10 mouse cellular contexts compared by ENCODE assay signal in the genomic region with DNA sequence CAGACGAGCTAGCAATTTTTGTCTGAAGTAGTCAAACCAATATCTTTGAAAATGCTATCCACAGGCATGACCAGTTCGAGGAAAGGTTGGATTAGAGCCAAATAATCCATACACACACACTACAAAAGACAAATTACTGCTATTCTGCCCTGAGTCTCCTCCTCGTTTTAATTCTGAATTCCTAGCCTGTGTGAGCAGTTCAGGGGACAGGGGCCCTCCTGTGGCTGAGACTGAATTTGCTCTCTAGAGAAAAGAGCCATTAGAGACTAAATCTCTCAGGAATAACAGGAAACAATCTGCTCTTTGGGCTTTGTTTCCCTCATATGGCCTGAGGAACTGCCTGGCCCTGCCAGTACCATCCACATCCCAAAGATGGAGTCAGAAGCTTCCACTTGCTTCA. TPM values are rescaled to one million over a fixed set of nuclear protein-coding genes. Genes with fewer than 3 reads are reported as not detected.
DNase-seq lines count a peak whose midpoint lies in the region; ATAC-seq and TF ChIP-seq lines count a peak whose summit lies in the region.
"Had no signal": no experiment of that assay in that cellular context is flagged by ENCODE, and none has a peak within 500 bp of the region (broad histone marks: within the 10 kb centered on the region; RNA-seq: fewer than 3 reads in every experiment).

No protein-coding gene starts in this region.

- H3K9ac ChIP-seq in kidney, embryonic 15.5 days = no peak overlapping the region
- H3K9ac ChIP-seq in midbrain, postnatal 0 days (replicated peaks; ENCODE audit: low read length, poor library complexity, severe bottlenecking) = no peak overlapping the region
- H3K9ac ChIP-seq in midbrain, embryonic 15.5 days = no peak overlapping the region
- no peak overlapping the region for H3K9ac ChIP-seq in forebrain, embryonic 12.5 days

- peaks cover 38% of the 10 kb centered on the region for H3K27me3 ChIP-seq in kidney, embryonic 15.5 days
- H3K27me3 ChIP-seq in midbrain, postnatal 0 days (ENCODE audit: insufficient read depth, low read length) = no peaks in the 10 kb centered on the region; the same call in 1 of the 2 replicates
- peaks cover 26% of the 10 kb centered on the region for H3K27me3 ChIP-seq in midbrain, embryonic 15.5 days (replicated peaks)
- H3K27me3 ChIP-seq in forebrain, embryonic 12.5 days = peaks cover 50% of the 10 kb centered on the region

- H3K4me1 ChIP-seq in kidney, embryonic 15.5 days = peaks cover 20% of the 10 kb centered on the region
- H3K4me1 ChIP-seq in midbrain, postnatal 0 days (ENCODE audit: insufficient read depth, low read length) = peaks cover 10% of the 10 kb centered on the region; the same call in 1 of the 2 replicates
- peaks cover 29% of the 10 kb centered on the region for H3K4me1 ChIP-seq in midbrain, embryonic 15.5 days
- H3K4me1 ChIP-seq in forebrain, embryonic 12.5 days = peaks cover 36% of the 10 kb centered on the region

- ATAC-seq in kidney, embryonic 15.5 days (replicated peaks; ENCODE audit: low FRiP score) = no peak
- no peak for ATAC-seq in midbrain, postnatal 0 days (ENCODE audit: low FRiP score)
- ATAC-seq in midbrain, embryonic 15.5 days (replicated peaks) = no peak
- ATAC-seq in forebrain, embryonic 12.5 days (ENCODE audit: low FRiP score) = no peak
- ATAC-seq in megakaryocyte, adult 5-6 weeks (ENCODE audit: poor library complexity, severe bottlenecking) = no peak

- 50% methylated on average over 3 of the region's 3 CpGs for WGBS in kidney, embryonic 15.5 days
- WGBS in midbrain, postnatal 0 days = 30% methylated on average over 3 of the region's 3 CpGs
- 31% methylated on average over 3 of the region's 3 CpGs for WGBS in midbrain, embryonic 15.5 days
- WGBS in forebrain, embryonic 12.5 days = 48% methylated on average over 3 of the region's 3 CpGs

- DNase-seq in kidney, adult 9 months = peak; percentile 28
- DNase-seq in midbrain, postnatal 0 days (ENCODE audit: low spot score) = peak; percentile 59
- peak; percentile 42 for DNase-seq in naive thymus-derived CD4-positive, alpha-beta T cell, adult 2 months (ENCODE audit: low read depth)
- DNase-seq: cerebellum, adult 8-10 months; gastrocnemius, postnatal 10 days; thymus, postnatal 4 days had no signal

- no peak overlapping the region for H3K27ac ChIP-seq in kidney, embryonic 15.5 days
- no peak overlapping the region for H3K27ac ChIP-seq in midbrain, postnatal 0 days (ENCODE audit: low read depth, low read length)
- H3K27ac ChIP-seq in midbrain, embryonic 15.5 days = no peak overlapping the region
- 0 out of 2 replicates have a peak overlapping the region, but pooled peaks have one; percentile 36 for H3K27ac ChIP-seq in forebrain, embryonic 12.5 days

- H3K9me3 ChIP-seq in kidney, embryonic 15.5 days (replicated peaks) = no peaks in the 10 kb centered on the region
- H3K9me3 ChIP-seq in midbrain, postnatal 0 days (ENCODE audit: low read length) = no peaks in the 10 kb centered on the region
- no peaks in the 10 kb centered on the region for H3K9me3 ChIP-seq in midbrain, embryonic 15.5 days
- no peaks in the 10 kb centered on the region for H3K9me3 ChIP-seq in forebrain, embryonic 12.5 days

- no peaks in the 10 kb centered on the region for H3K36me3 ChIP-seq in kidney, embryonic 15.5 days
- no peaks in the 10 kb centered on the region for H3K36me3 ChIP-seq in midbrain, postnatal 0 days (ENCODE audit: insufficient read depth, low read length)
- H3K36me3 ChIP-seq in midbrain, embryonic 15.5 days (replicated peaks) = no peaks in the 10 kb centered on the region
- no peaks in the 10 kb centered on the region for H3K36me3 ChIP-seq in forebrain, embryonic 12.5 days (replicated peaks)

- H3K4me3 ChIP-seq in kidney, embryonic 15.5 days (replicated peaks) = no peak overlapping the region
- no peak overlapping the region for H3K4me3 ChIP-seq in midbrain, postnatal 0 days (ENCODE audit: low read depth, low read length)
- H3K4me3 ChIP-seq in midbrain, embryonic 15.5 days = no peak overlapping the region
- H3K4me3 ChIP-seq in forebrain, embryonic 12.5 days (replicated peaks) = no peak overlapping the region

- TF ChIP-seq CTCF in midbrain, postnatal 0 days (IDR thresholded peaks at IDR 0.05) = peak; percentile 79

- no peak overlapping the region for H3K4me2 ChIP-seq in kidney, embryonic 15.5 days
- no peak overlapping the region for H3K4me2 ChIP-seq in midbrain, postnatal 0 days (ENCODE audit: low read depth, low read length, poor library complexity, severe bottlenecking)
- no peak overlapping the region for H3K4me2 ChIP-seq in midbrain, embryonic 15.5 days
- no peak overlapping the region for H3K4me2 ChIP-seq in forebrain, embryonic 12.5 days

RNA-seq across cellular contexts. Expression of a gene that starts 3.2 kb away (rescaled TPM):
- polyA plus RNA-seq in kidney, embryonic 15.5 days (2015; fragmentation: Nextera tagmentation; extraction: Ambion mirVana) = 12.7 and 14.7 TPM in 2 replicates
- 44.3 and 46.4 TPM in 2 replicates for total RNA-seq in midbrain, postnatal 0 days (2014; rRNA removed)
- polyA plus RNA-seq in midbrain, postnatal 0 days (2015; fragmentation: Nextera tagmentation; extraction: Ambion mirVana) = 23.8 and 28.2 TPM in 2 replicates
- 20.9 and 27.4 TPM in 2 replicates for polyA plus RNA-seq in midbrain, embryonic 15.5 days (2015; fragmentation: Nextera tagmentation; extraction: Ambion mirVana)
- polyA plus RNA-seq in forebrain, embryonic 12.5 days (2016; fragmentation: Nextera tagmentation; extraction: Ambion mirVana) = 13.4 and 15.4 TPM in 2 replicates
- total RNA-seq in megakaryocyte, adult 5-6 weeks (2015) = 12.0 and 13.0 TPM in 2 replicates
- total RNA-seq in megakaryocyte, adult 5-6 weeks (2017) = 23.1 and 29.0 TPM in 2 replicates
